Comparison of ENCODE assay signal across 10 mouse cellular contexts in genomic region chr8:8620536-8620935, GRCm38 (mm10). TPM values are rescaled to one million over a fixed set of nuclear protein-coding genes. Genes with fewer than 3 reads are reported as not detected.
A peak's percentile ranks its signal among the peaks of the same experiment; 100 is the strongest.
DNase-seq lines count a peak whose midpoint lies in the region; ATAC-seq and TF ChIP-seq lines count a peak whose summit lies in the region.
"Had no signal": no experiment of that assay in that cellular context is flagged by ENCODE, and none has a peak within 500 bp of the region (broad histone marks: within the 10 kb centered on the region; RNA-seq: fewer than 3 reads in every experiment).

No protein-coding gene starts in this region.

- no peak overlapping the region for H3K4me3 ChIP-seq in heart, postnatal 0 days (ENCODE audit: low read depth, low read length)
- no peak overlapping the region for H3K4me3 ChIP-seq in midbrain, embryonic 12.5 days
- H3K4me3 ChIP-seq in midbrain, embryonic 16.5 days (ENCODE audit: low read depth, low read length) = no peak overlapping the region
- no peak overlapping the region for H3K4me3 ChIP-seq in hindbrain, embryonic 13.5 days
- H3K4me3 ChIP-seq: heart, embryonic 12.5 days had no signal

- H3K4me1 ChIP-seq in heart, postnatal 0 days (ENCODE audit: control insufficient read depth, insufficient read depth) = no peaks in the 10 kb centered on the region
- H3K4me1 ChIP-seq in midbrain, embryonic 12.5 days = peaks cover 18% of the 10 kb centered on the region
- H3K4me1 ChIP-seq in midbrain, embryonic 16.5 days (ENCODE audit: control insufficient read depth, insufficient read depth, low read length) = peaks cover 12% of the 10 kb centered on the region
- H3K4me1 ChIP-seq in hindbrain, embryonic 13.5 days (replicated peaks) = peaks cover 50% of the 10 kb centered on the region

- TF ChIP-seq EP300 in heart, postnatal 0 days (IDR thresholded peaks at IDR 0.05; ENCODE audit: low read depth) = no peak

- H3K27ac ChIP-seq in heart, postnatal 0 days (ENCODE audit: low read depth) = 0 out of 2 replicates have a peak overlapping the region, but pooled peaks have one; percentile 4
- 0 out of 2 replicates have a peak overlapping the region, but pooled peaks have one; percentile 8 for H3K27ac ChIP-seq in midbrain, embryonic 12.5 days (replicated peaks)
- no peak overlapping the region for H3K27ac ChIP-seq in midbrain, embryonic 16.5 days (ENCODE audit: low read length)
- peak overlapping the region; percentile 30; the same call in 1 of the 2 replicates for H3K27ac ChIP-seq in hindbrain, embryonic 13.5 days

- ATAC-seq in heart, postnatal 0 days (ENCODE audit: insufficient read depth, low read depth) = no peak
- ATAC-seq in midbrain, embryonic 12.5 days (ENCODE audit: low FRiP score, low read depth) = peak; percentile 24; the same call in 1 of the 2 replicates
- ATAC-seq in midbrain, embryonic 16.5 days = no peak
- ATAC-seq in hindbrain, embryonic 13.5 days (ENCODE audit: low FRiP score) = no peak

- no peaks in the 10 kb centered on the region for H3K27me3 ChIP-seq in heart, postnatal 0 days (ENCODE audit: control insufficient read depth, insufficient read depth, low read length)
- peaks cover 41% of the 10 kb centered on the region for H3K27me3 ChIP-seq in midbrain, embryonic 12.5 days
- peaks cover 2% of the 10 kb centered on the region; the same call in 1 of the 2 replicates for H3K27me3 ChIP-seq in midbrain, embryonic 16.5 days (ENCODE audit: control insufficient read depth, insufficient read depth, low read depth, low read length)
- H3K27me3 ChIP-seq in hindbrain, embryonic 13.5 days = no peaks in the 10 kb centered on the region
- H3K27me3 ChIP-seq: heart, embryonic 12.5 days had no signal

- H3K4me2 ChIP-seq in heart, postnatal 0 days (ENCODE audit: low read depth, low read length) = no peak overlapping the region
- no peak overlapping the region for H3K4me2 ChIP-seq in midbrain, embryonic 12.5 days (replicated peaks)
- H3K4me2 ChIP-seq in midbrain, embryonic 16.5 days (ENCODE audit: low read length) = no peak overlapping the region
- no peak overlapping the region for H3K4me2 ChIP-seq in hindbrain, embryonic 13.5 days
- H3K4me2 ChIP-seq: heart, embryonic 12.5 days had no signal

- DNase-seq in heart, postnatal 0 days (ENCODE audit: low spot score) = no peak
- DNase-seq in heart, postnatal 4 days = no peak
- peak; percentile 43 for DNase-seq in testis, postnatal 14 days (ENCODE audit: low spot score)
- no peak for DNase-seq in urinary bladder, postnatal 4 days (ENCODE audit: low spot score in 2 of 2)
- no peak for DNase-seq in kidney, postnatal 10 days
- DNase-seq: kidney, adult 8-10 months had no signal

- H3K9me3 ChIP-seq in heart, postnatal 0 days (replicated peaks; ENCODE audit: control insufficient read depth, low read length) = no peaks in the 10 kb centered on the region
- no peaks in the 10 kb centered on the region for H3K9me3 ChIP-seq in midbrain, embryonic 12.5 days
- no peaks in the 10 kb centered on the region for H3K9me3 ChIP-seq in midbrain, embryonic 16.5 days (replicated peaks; ENCODE audit: control insufficient read depth, low read length, poor library complexity, severe bottlenecking)
- no peaks in the 10 kb centered on the region for H3K9me3 ChIP-seq in hindbrain, embryonic 13.5 days
- H3K9me3 ChIP-seq: heart, embryonic 12.5 days had no signal

- WGBS in heart, postnatal 0 days = 74% methylated on average over 21 of the region's 21 CpGs
- WGBS in midbrain, embryonic 12.5 days = 92% methylated on average over 21 of the region's 21 CpGs
- WGBS in midbrain, embryonic 16.5 days = 91% methylated on average over 21 of the region's 21 CpGs
- 83% methylated on average over 21 of the region's 21 CpGs for WGBS in hindbrain, embryonic 13.5 days

- peaks cover 26% of the 10 kb centered on the region for H3K36me3 ChIP-seq in heart, postnatal 0 days (replicated peaks; ENCODE audit: control insufficient read depth, insufficient read depth, low read length)
- peaks cover 18% of the 10 kb centered on the region for H3K36me3 ChIP-seq in midbrain, embryonic 12.5 days
- peaks cover 12% of the 10 kb centered on the region for H3K36me3 ChIP-seq in midbrain, embryonic 16.5 days (ENCODE audit: control insufficient read depth, insufficient read depth, low read length)
- peaks cover 41% of the 10 kb centered on the region for H3K36me3 ChIP-seq in hindbrain, embryonic 13.5 days

- TF ChIP-seq CTCF in heart, postnatal 0 days (IDR thresholded peaks at IDR 0.05; ENCODE audit: low read depth) = no peak

- H3K9ac ChIP-seq in heart, postnatal 0 days (replicated peaks; ENCODE audit: low read depth, low read length) = no peak overlapping the region
- no peak overlapping the region for H3K9ac ChIP-seq in midbrain, embryonic 12.5 days (replicated peaks)
- no peak overlapping the region for H3K9ac ChIP-seq in midbrain, embryonic 16.5 days (ENCODE audit: low read depth, low read length)
- H3K9ac ChIP-seq in hindbrain, embryonic 13.5 days = no peak overlapping the region
- H3K9ac ChIP-seq: heart, embryonic 12.5 days had no signal

RNA-seq across cellular contexts. Expression of gene Efnb2, which starts 40.5 kb away (rescaled TPM):
- 13.8 and 16.9 TPM in 2 replicates for total RNA-seq in heart, postnatal 0 days (2014; rRNA removed; ENCODE audit: low replicate concordance)
- 6.2 and 6.8 TPM in 2 replicates for polyA plus RNA-seq in heart, postnatal 0 days (2015; fragmentation: Nextera tagmentation; extraction: Ambion mirVana)
- 10 to 100 TPM; 47.4 to 47.8 TPM for total RNA-seq in heart, postnatal 4 days (2021)
- polyA plus RNA-seq in midbrain, embryonic 12.5 days (2016; fragmentation: Nextera tagmentation; extraction: Ambion mirVana) = 26.7 and 30.9 TPM in 2 replicates
- polyA plus RNA-seq in midbrain, embryonic 16.5 days (2015; fragmentation: Nextera tagmentation; extraction: Ambion mirVana) = 10.0 and 10.8 TPM in 2 replicates
- polyA plus RNA-seq in hindbrain, embryonic 13.5 days (2015; fragmentation: Nextera tagmentation; extraction: Ambion mirVana) = 20.8 and 26.1 TPM in 2 replicates
